Mouse (Mus musculus): ENCODE data around the gene Nrg3.

Gene Nrg3

DNA sequence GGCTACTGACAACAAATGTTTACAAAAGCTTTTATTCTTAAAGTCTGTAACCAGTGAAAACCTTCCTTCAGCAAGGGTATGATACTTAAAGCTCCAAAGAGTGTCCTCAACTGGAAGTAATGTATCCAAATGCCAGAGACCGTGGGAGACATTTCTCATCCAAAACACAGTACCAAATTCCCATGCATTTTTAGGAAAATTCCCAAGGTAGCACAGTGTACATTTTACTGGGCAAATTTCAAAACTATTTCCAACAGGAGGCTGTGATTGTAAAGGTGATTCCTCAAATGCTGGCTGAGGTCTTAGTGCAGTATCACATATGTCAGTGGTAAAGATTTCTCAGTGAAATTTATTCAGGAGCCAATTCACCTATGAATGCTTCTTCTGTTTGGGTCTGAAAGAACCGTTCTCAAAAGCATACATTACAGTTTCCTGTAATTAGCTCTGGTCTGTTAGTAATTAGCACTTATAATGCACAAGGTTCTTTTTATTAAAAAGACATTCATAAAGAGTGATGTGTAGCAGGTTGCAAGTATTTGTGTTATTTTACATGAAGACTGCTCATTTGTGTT, 536.3 kb downstream of the Nrg3 start:
- DNase-seq = no peak

DNA sequence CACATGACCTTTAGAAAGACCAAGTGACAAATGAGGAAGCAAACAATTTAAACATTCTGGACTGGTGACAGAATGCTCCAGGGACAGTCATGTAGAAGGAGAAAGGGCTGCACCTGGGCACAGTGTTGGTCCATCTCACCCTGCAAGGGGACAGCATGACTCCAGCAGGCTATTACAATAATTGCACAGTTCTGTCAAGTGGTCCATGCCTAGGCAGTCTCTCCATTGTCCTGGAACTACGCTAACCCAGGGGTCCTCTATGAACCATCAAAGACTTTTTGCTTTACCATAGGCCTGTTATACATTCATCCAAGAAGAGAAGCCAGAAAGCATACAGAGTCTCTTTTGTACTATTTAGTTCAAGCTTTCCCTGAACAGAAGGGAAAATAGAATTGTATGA, 549.2 kb downstream of the Nrg3 start:
- DNase-seq = no peak

DNA sequence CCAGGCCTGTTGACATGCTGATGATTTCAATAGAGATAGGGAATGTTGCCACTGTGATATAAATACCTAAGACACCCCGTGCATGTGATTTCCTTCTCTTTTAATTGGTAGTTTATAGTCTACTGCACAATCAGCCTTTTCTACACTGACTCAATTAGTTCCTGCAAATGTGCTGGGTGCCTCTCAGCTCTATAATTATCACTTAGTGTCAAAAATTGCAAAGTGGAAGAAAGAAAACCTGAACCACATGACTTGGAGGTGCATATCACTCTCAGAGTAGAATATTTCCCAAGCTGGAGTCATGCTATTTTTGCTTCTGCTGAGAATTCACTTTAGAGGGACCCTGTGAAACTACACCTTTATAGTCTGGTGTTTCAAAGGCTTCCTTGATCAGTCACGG, 552.1 kb downstream of the Nrg3 start:
- DNase-seq = no peak

DNA sequence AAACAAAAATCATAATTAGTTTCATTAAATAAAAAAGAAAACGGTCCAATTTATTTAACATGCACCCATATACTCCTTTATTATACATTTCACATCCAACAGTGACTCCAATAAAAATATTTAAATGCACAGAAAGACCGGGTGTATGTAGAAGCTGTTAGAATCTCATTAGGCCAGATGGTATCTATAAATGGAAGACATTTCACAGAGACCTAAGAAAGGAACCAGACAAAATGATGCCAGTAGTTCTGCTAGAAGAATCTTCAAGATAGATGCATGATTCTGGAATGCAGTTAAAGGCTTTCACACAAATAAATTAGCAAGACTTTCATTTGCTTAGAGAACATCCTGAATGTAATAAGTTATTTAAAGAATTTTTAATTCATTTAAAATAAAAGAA, 602.3 kb downstream of the Nrg3 start:
- no peak for DNase-seq

DNA sequence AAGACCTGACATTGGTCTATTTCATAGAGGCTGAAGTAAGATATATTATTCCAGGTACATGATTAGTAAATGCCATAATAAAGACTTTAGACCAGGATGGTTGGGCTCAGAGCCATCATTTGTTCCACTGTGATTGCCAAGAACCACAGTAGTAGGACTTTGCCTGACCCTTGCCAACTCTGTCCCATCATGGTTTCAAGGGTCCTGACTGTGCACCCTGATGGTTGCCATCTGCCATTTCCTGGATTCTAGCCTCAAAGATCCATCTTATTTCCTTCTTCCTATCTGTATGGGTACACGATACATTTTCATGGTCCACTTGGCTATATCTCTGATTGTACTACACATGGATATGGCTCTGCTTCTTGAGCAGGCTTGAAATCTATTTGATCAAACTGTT, 625.3 kb downstream of the Nrg3 start:
- no peak for DNase-seq

DNA sequence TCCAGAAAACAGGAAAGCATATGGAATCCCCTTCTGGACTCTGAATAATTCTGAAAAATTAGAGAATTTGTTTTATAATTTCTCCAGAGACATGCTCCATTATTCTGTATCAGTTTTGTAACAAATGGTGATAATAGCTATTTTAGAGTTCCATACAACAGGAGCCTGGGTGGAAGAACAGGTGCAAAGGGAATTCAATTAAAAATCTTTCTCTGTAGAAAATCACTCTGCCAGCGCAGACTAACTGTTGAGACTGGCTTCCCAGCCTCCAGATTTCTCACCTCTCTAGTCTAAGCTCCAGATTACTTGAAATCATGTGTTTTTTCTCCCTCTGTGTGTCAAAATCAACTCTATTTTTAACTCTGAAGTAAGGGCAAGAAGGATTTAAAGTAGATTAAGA, 625.8 kb downstream of the Nrg3 start:
- DNase-seq = no peak

DNA sequence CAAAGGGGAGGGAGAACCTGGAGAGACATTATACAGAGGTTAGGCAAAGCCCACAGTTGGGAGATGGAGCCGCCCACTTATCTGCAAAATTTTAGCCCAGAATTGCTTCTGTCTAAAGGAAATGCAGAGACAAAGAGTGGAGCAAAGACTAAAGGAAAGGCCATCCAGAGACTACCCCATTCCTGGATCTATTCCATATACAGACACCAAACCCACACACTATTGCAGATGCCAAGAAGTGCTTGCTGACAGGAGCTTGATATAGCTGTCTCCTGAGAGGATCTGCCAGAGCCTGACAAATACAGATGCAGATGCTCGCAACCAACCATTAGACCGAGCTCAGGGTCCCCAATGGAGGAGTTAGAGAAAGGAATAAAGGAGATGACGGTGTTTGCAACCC, 637.9 kb downstream of the Nrg3 start:
- DNase-seq = no peak

DNA sequence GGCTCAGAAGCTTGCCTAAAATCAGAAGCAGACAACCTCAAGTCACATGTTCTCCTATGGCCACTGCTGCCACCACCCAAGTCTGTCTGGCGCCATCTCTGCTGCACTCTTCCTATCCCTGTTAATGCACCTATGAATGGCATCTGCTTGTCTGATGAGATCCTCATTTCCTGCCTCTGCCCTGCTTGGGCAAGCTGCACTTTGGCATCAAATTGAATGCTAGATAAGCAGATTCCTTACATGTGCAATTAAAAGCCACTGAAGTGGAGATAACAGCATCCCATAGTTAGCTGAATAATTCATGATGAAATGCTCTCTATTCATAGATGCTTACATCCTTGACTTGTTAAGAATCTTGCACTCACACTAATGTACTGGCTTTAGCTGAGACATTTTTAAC, 648.0 kb downstream of the Nrg3 start:
- no peak for DNase-seq

DNA sequence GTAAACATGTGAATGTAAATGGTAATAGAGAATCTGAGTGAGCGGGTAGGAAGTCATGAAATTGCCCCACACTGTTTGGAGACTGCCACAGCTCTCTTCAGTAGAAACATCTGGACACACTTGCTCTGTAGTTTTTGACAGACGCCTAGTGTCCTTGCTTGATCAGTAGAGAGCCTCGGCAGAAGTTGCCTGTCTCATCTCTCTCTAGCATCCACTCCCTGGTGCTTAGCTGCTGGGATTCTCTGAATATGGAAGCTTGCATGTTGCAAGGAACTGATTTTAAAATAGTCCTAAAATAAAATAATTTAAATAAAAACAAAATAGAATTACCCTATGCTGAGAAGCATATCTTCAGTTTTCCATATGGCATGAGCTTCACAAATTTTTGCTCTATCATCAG, 675.9 kb downstream of the Nrg3 start:
- no peak for DNase-seq

DNA sequence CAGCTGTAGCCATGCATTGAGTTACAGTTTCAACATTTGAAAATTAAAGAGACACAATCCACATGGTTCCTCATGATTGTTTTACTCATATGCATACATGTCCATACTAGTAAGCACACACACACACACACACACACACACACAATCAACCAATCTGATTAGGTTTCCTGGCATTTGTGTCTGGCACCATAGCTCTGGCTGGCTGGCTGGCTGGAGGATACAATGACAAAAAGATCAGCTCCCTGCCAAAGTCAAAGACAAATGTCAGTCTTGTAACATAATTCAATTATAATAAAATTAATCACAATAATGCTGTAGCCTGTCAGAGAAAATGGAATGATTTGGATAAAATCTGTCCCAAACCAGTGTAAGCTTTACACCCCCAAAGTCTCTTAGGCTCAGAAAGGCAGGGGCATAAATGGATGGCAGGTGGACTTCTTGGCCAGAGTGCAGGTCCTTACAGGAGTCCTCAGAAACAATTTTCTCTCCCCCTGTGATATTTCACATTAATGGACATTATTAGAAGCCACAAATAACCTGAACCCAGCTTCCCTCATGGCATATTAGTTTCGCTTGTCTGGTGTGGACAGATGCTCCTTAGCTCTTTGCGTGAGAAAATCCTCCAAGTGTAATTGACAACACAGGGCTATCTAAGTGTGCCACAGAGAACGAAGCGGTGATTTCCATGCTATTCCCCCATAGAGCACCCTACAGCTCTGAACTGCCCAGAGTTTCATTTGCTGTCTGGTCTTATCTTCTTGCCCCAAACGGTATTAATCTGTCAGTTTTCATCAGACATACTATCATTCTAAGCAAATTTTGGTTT, 697.4 kb downstream of the Nrg3 start:
- no peak for DNase-seq

DNA sequence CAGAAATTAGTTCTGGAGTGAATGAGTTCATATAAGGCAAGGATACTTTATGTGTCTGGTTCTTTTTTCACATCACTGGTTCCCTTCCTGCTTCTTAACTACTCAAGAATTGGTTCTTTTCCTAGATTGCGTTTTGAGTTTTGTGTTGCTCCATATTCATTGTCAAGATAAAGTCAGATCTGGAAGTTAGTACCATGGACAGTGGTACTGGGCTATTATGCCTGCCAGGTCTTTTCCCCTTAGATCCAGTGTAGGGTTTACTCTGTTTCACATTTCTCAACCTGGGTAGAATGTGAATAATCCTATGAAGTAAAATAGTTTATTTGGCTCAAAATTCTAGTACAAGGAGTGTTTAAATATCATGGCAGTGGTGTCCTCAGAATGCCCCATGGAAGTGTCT, 698.1 kb downstream of the Nrg3 start:
- DNase-seq = no peak

DNA sequence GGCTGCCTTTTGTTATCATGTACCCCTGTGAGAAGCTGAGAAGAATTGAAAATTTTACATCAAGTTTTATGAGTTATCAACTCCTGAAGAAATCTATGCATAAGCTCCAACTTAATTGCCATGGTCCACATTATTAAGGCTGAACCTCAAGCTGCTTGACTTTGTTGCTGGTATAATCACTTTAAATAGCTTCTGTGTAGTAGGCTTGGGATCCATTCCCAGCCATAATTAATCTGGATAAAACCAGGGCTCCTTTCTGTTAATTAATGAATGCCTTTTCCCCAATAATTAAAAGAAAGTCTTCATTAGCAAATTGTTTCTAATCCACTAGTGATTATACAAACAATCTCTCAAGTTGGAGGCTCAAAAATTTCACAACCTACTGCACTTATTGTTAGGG, 742.4 kb downstream of the Nrg3 start:
- DNase-seq = no peak

DNA sequence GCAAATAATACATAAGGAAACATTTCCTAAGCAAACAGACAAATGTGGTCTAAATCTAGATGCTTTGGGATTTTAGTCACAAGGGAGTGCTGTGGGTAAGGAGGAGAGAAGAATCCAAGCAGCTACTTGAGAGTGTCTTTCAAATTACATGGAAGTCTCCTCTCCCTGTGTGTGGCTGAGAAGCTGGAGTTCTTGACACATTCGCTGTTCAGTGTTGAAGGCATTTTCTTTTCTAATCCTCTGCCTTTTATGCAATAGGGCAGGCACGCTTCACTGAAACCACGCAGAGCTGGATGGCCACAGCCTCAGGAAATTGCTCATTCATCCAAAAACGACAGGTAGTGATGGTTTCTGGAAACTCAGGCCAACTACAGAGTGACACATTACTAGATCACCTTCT, 769.0 kb downstream of the Nrg3 start:
- no peak for DNase-seq

DNA sequence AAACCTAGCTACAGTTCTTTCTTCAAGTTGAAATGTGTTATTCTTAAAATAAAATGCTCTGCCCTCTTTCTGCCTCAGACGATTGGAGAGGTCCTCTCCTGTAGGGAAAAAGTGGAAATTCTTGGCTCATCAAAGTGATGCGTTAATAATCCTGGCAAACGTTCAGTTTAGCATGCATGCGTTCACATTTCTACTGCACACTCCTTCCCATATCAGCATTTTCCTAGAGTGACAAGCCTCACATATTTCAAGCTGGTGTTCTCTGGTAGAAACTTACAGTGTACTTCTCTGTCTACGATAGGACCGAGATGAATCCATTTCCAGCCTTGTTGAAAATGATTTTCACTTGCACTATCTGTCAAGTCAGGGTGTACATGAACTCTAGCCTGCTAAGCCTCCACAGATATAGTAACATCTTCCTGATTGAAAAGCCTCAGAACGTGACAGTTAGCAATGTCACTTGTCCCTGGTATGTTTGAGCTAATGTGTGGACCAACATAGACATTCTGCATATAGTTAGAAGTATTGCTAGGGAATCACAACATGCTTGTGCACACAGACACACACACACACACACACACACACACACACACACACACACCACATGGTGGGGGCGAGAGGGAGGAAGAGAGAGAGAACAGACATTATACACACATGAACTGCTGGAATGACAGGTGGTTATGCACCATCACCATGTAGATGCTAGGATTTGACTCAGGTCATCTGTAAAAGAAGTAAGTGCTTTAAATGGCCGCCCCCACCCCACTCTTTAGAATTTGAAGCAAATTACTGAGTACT, 770.1 kb downstream of the Nrg3 start:
- DNase-seq = no peak

DNA sequence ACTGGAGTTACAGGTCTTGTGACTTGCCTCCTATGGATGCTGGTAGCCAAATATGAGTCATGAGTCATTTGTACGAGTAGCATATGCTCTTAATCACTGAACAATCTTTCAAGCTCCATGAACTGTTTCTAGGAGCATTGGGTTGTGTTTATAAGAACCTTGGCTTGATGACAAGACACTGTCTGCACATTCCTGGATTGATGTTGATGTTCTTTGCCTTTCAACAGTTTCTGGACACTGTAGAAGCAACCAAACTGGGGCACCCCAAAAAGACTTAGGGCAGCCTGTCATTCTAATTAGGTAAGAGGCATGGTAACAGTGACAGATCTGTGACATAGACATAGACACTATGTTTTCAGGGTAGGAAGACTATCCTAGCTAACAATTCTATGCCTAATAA, 771.5 kb downstream of the Nrg3 start:
- DNase-seq = no peak

DNA sequence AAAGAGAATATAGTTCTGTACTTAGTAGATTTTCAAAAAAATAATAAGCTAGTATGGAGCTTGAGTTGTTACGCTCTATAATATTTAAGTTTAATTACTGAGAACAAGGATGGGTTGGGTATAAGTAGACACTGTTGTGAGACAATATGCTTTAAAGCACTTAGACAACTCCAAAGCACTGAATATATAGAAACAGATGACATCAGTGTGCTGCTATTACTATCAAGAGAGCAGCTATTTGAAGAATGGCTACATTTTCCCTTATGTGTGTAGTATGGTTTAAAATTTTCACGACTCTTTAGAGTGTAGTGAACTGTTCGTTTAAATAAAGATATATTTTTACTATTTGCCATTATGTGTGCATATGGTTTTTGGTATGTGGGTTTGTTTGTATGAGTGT, 771.9 kb downstream of the Nrg3 start:
- DNase-seq = no peak

DNA sequence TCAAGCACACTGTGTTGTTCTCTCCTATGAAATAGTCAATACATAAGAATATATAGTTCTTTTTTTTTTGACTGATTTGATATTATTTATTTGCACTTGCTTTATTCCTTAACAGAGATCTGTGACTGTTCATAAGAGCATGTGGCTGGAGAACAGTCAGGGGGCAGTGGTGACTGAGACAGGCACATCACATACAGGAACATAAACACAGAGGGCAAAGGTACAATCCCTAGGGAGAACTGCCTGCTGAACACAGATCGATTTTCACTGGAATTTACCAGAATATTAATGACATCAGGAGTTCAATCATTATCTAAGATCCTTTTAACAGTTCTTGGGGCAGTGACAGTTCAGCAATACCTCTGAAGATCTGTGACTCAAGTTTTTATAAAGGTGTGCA, 812.9 kb downstream of the Nrg3 start:
- no peak for DNase-seq

DNA sequence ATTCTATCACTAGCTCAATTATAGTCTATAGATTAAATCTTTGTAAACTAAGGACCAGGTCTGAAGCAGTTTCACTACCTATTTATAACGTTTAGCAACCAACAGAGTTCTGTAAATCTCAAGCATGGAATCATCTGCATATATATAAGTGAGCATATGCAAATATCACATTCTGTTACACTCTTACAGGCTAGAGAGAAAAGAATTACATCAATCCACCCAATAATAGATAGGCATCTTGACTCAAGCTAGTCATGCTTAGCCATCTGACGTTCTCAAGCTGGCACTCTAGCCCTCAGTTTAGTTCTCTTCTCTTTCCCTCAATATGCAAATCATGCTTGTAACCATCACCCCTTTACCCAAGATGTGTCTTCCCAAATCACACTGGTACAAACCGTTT, 835.8 kb downstream of the Nrg3 start:
- no peak for DNase-seq

DNA sequence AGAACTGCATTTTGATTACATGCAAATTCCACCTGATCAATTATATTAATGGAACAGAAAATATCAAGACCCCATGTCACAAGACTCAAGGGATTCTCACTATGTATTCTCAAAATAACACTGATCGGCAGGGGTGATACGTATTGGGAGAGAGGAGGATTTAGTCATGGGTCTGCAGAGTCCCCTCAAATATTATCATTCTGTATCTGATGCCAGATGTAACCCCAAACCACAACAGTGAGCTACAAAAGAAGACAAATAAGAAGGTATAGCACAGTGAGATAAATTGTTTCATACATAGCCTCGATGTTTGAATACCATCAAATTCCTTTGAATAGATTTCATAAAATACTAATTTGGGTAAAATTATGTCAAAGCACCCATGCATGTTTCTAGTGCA, 842.8 kb downstream of the Nrg3 start:
- DNase-seq = no peak

DNA sequence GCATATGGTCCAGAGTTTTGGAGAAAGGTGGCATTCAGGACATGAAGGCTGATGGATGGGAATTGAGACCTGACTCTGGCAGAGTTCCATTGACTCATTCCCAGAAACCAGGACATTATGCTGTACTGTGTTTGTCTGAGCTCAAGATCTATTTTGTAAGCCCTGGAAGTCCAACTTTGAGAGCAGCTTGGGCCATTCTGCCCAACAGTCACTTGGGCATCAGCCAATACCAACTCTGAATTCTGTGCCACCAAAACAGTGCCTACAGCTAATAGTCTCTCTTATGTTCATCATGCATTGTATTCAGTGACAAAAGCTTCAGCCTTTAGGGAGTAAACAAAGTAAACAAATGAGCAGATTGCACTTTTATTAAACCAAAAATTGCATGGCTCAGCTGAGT, 843.2 kb downstream of the Nrg3 start:
- no peak for DNase-seq

DNA sequence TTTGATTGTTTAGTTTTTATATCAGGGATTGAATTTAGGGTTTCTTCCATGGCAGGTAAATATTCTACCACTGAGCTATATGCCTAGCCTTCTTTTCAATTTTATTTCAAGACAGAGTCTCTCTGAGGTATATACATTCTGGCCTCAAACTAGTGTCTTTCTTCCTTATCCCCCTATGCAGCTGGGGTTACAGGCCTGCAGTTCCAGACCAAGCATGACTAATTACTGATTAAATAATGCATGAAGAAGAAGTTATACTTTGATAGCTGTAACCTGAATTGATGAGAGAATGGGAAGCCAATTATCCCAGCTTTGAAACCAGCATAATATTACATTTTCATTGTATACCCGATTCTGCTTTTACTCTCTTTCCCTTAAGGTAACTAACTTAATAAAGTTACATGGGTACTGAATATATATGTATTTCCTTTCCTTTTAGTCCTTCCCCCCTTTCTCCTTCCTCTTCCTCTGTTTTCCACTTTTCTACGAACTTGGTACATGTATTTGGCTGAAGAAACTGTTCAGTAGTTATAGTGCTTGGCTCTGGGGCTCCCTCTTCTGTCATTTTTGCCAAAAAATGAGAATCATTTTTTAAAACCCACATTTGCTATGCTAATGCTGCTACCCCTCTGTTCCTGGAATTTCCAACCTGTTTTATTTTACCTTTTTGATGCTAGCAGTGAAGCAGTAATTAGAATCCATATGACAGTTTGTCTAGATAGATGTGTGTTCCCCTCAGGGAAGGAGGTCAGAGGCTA, 843.8 kb downstream of the Nrg3 start:
- no peak for DNase-seq

DNA sequence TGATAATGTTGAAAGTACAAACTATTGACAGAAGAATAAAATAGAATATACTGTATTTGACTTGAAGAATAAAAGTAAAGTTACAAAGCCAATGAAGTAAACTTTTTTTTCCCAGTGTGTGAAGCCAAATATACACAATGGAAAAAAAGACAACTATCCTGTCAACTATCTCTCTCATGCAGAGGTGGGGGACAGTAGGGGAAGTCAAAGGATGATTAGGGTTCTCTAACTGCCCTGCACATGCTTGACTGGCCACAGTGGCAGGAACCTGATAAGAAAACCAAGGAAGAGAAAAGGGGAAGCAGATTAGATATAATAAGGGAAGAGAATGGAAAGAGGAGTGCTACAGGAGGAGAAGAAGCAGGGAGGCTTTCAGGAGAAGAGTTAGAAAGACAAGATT, 855.9 kb downstream of the Nrg3 start:
- no peak for DNase-seq

DNA sequence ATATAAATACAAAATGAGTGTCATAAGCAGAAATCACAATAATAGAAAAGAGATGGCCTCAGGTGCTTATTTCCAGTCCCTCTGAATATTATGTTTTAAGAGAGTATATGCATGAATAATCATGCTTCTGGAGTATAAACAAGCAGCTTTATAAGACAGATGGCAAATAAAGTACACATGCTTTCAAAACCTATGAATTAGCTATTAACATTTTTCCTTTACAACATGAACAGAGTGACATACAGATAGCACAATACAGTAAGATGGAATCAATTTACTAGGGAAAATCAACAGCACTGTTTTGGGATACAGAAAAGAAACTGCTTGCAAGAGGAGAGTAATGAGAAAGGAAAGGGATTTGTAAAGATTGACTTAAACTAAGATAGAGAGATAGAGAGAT, 875.2 kb downstream of the Nrg3 start:
- DNase-seq = no peak

Measured in kidney, postnatal 10 days (tissue).